Mouse (Mus musculus): ENCODE data around the gene Dnajc14.

The Dnajc14 gene

GRCm38 (mm10) chr10:128803771-128804270 lies at the start of gene Dnajc14:
Dnajc14 (plus strand) TSS chr10:128804062.
- peaks cover 22% of the 10 kb centered on the region for H3K27me3 ChIP-seq (ENCODE audit: insufficient read depth, low read length)
- H3K9me3 ChIP-seq (ENCODE audit: low read length): no peaks in the 10 kb centered on the region
- peaks cover 58% of the 10 kb centered on the region for H3K4me1 ChIP-seq (replicated peaks; ENCODE audit: low read depth, low read length)
- TF ChIP-seq NANOG (IDR thresholded peaks at IDR 0.05; ENCODE audit: borderline replicate concordance, low read length) (no peak), CTCF (conservative IDR thresholded peaks at IDR 0.05; ENCODE audit: low read length) (no peak), POU5F1 (IDR thresholded peaks at IDR 0.05; ENCODE audit: borderline replicate concordance, low read length) (no peak)
- peak within 1 kb of the TSS; percentile 100 for H3K4me3 ChIP-seq (replicated peaks; ENCODE audit: low read length)
- H3K36me3 ChIP-seq (ENCODE audit: insufficient read depth, low read length): peaks cover 48% of the 10 kb centered on the region

- no peak overlapping the region for H3K4me3 ChIP-seq (replicated peaks; ENCODE audit: low read length)
- peaks cover 13% of the 10 kb centered on the region; the same call in 1 of the 2 replicates for H3K36me3 ChIP-seq (ENCODE audit: insufficient read depth, low read length)
- H3K27me3 ChIP-seq (ENCODE audit: insufficient read depth, low read length): no peaks in the 10 kb centered on the region
- TF ChIP-seq CTCF (conservative IDR thresholded peaks at IDR 0.05; ENCODE audit: low read length) (peak; percentile 41), POU5F1 (IDR thresholded peaks at IDR 0.05; ENCODE audit: borderline replicate concordance, low read length) (no peak), NANOG (IDR thresholded peaks at IDR 0.05; ENCODE audit: borderline replicate concordance, low read length) (no peak)
- no peaks in the 10 kb centered on the region for H3K9me3 ChIP-seq (ENCODE audit: low read length)
- no peaks in the 10 kb centered on the region for H3K4me1 ChIP-seq (replicated peaks; ENCODE audit: low read depth, low read length)
These were observed 31.0 kb upstream of the Dnajc14 start for GRCm38 (mm10) chr10:128772895-128773294.

GRCm38 (mm10) chr10:128773685-128774084 lies 30.2 kb upstream of the Dnajc14 start:
- no peaks in the 10 kb centered on the region for H3K4me1 ChIP-seq (replicated peaks; ENCODE audit: low read depth, low read length)
- H3K9me3 ChIP-seq (ENCODE audit: low read length): no peaks in the 10 kb centered on the region
- H3K27me3 ChIP-seq (ENCODE audit: insufficient read depth, low read length): no peaks in the 10 kb centered on the region
- H3K36me3 ChIP-seq (ENCODE audit: insufficient read depth, low read length): peaks cover 8% of the 10 kb centered on the region; the same call in 1 of the 2 replicates
- no peak overlapping the region for H3K4me3 ChIP-seq (replicated peaks; ENCODE audit: low read length)
- TF ChIP-seq CTCF (conservative IDR thresholded peaks at IDR 0.05; ENCODE audit: low read length) (peak; percentile 30), NANOG (IDR thresholded peaks at IDR 0.05; ENCODE audit: borderline replicate concordance, low read length) (no peak)

GRCm38 (mm10) chr10:128778441-128778840 lies 25.4 kb upstream of the Dnajc14 start:
- Histone ChIP-seq H3K36me3 (ENCODE audit: insufficient read depth, low read length) (no peaks in the 10 kb centered on the region), H3K9me3 (ENCODE audit: low read length) (peaks cover 17% of the 10 kb centered on the region), H3K27me3 (ENCODE audit: insufficient read depth, low read length) (no peaks in the 10 kb centered on the region), H3K4me1 (replicated peaks; ENCODE audit: low read depth, low read length) (peaks cover 8% of the 10 kb centered on the region), H3K4me3 (replicated peaks; ENCODE audit: low read length) (no peak overlapping the region)
- TF ChIP-seq CTCF (conservative IDR thresholded peaks at IDR 0.05; ENCODE audit: low read length) (no peak), POU5F1 (IDR thresholded peaks at IDR 0.05; ENCODE audit: borderline replicate concordance, low read length) (no peak), NANOG (IDR thresholded peaks at IDR 0.05; ENCODE audit: borderline replicate concordance, low read length) (no peak)

GRCm38 (mm10) chr10:128779011-128779795 lies 24.7 kb upstream of the Dnajc14 start:
- H3K9me3 ChIP-seq (ENCODE audit: low read length): peaks cover 25% of the 10 kb centered on the region
- no peaks in the 10 kb centered on the region for H3K27me3 ChIP-seq (ENCODE audit: insufficient read depth, low read length)
- no peak for TF ChIP-seq NANOG (IDR thresholded peaks at IDR 0.05; ENCODE audit: borderline replicate concordance, low read length)
- TF ChIP-seq POU5F1 (IDR thresholded peaks at IDR 0.05; ENCODE audit: borderline replicate concordance, low read length): no peak
- no peak for TF ChIP-seq CTCF (conservative IDR thresholded peaks at IDR 0.05; ENCODE audit: low read length)
- H3K4me3 ChIP-seq (replicated peaks; ENCODE audit: low read length): no peak overlapping the region
- no peaks in the 10 kb centered on the region for H3K36me3 ChIP-seq (ENCODE audit: insufficient read depth, low read length)
- peaks cover 8% of the 10 kb centered on the region for H3K4me1 ChIP-seq (replicated peaks; ENCODE audit: low read depth, low read length)

GRCm38 (mm10) chr10:128780200-128780599 lies 23.7 kb upstream of the Dnajc14 start:
- no peaks in the 10 kb centered on the region for H3K36me3 ChIP-seq (ENCODE audit: insufficient read depth, low read length)
- no peak for TF ChIP-seq POU5F1 (IDR thresholded peaks at IDR 0.05; ENCODE audit: borderline replicate concordance, low read length)
- no peak for TF ChIP-seq NANOG (IDR thresholded peaks at IDR 0.05; ENCODE audit: borderline replicate concordance, low read length)
- no peak for TF ChIP-seq CTCF (conservative IDR thresholded peaks at IDR 0.05; ENCODE audit: low read length)
- H3K27me3 ChIP-seq (ENCODE audit: insufficient read depth, low read length): no peaks in the 10 kb centered on the region
- H3K4me3 ChIP-seq (replicated peaks; ENCODE audit: low read length): no peak overlapping the region
- peaks cover 8% of the 10 kb centered on the region for H3K4me1 ChIP-seq (replicated peaks; ENCODE audit: low read depth, low read length)
- H3K9me3 ChIP-seq (ENCODE audit: low read length): peaks cover 35% of the 10 kb centered on the region

GRCm38 (mm10) chr10:128790398-128791124 lies 13.3 kb upstream of the Dnajc14 start, which contains the start of gene Mmp19:
Mmp19 (plus strand) TSS chr10:128790910.
- H3K36me3 ChIP-seq (ENCODE audit: insufficient read depth, low read length): no peaks in the 10 kb centered on the region
- H3K9me3 ChIP-seq (ENCODE audit: low read length): 0 out of 2 replicates have a peak, but pooled peaks cover 7% of the 10 kb centered on the region
- peaks cover 7% of the 10 kb centered on the region for H3K27me3 ChIP-seq (ENCODE audit: insufficient read depth, low read length)
- peaks cover 17% of the 10 kb centered on the region for H3K4me1 ChIP-seq (replicated peaks; ENCODE audit: low read depth, low read length)
- no peak within 1 kb of the TSS for H3K4me3 ChIP-seq (replicated peaks; ENCODE audit: low read length)
- TF ChIP-seq NANOG (IDR thresholded peaks at IDR 0.05; ENCODE audit: borderline replicate concordance, low read length) (no peak), CTCF (conservative IDR thresholded peaks at IDR 0.05; ENCODE audit: low read length) (no peak), POU5F1 (IDR thresholded peaks at IDR 0.05; ENCODE audit: borderline replicate concordance, low read length) (no peak)

- H3K36me3 ChIP-seq (ENCODE audit: insufficient read depth, low read length): no peaks in the 10 kb centered on the region
- no peaks in the 10 kb centered on the region for H3K9me3 ChIP-seq (ENCODE audit: low read length)
- peaks cover 14% of the 10 kb centered on the region for H3K27me3 ChIP-seq (ENCODE audit: insufficient read depth, low read length)
- TF ChIP-seq POU5F1 (IDR thresholded peaks at IDR 0.05; ENCODE audit: borderline replicate concordance, low read length): no peak
- TF ChIP-seq CTCF (conservative IDR thresholded peaks at IDR 0.05; ENCODE audit: low read length): no peak
- no peak for TF ChIP-seq NANOG (IDR thresholded peaks at IDR 0.05; ENCODE audit: borderline replicate concordance, low read length)
- H3K4me3 ChIP-seq (replicated peaks; ENCODE audit: low read length): no peak overlapping the region
- H3K4me1 ChIP-seq (replicated peaks; ENCODE audit: low read depth, low read length): peaks cover 17% of the 10 kb centered on the region
These were observed 11.8 kb upstream of the Dnajc14 start for GRCm38 (mm10) chr10:128792041-128792440.

Data from E14TG2a.4 (cell line).